9 mouse cellular contexts compared by ENCODE assay signal in the genomic region with DNA sequence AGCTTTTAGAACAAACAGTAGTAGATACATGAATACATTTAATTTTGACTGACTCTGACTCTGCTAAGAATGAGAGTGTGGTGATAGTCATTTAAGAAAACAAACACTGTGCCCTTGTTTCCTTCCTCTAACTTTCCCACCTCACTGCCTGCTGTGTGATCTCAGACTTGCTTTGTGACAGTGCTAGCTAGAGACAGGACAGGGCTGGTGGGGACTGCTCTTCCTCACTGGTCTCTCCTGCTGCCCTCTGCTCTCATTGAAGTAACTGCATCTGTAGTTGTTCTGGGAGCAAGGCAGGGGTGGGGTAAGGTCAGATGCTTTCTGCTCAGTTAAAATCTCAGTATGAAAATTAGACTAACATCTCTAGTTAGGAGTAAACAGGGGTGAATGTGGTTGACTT.
DNase-seq lines count a peak whose midpoint lies in the region; ATAC-seq and TF ChIP-seq lines count a peak whose summit lies in the region.
"Had no signal": no experiment of that assay in that cellular context is flagged by ENCODE, and none has a peak within 500 bp of the region (broad histone marks: within the 10 kb centered on the region; RNA-seq: fewer than 3 reads in every experiment).

No protein-coding gene starts in this region.

- H3K27ac ChIP-seq in forebrain, postnatal 0 days (ENCODE audit: low read depth, low read length): no peak overlapping the region
- H3K27ac ChIP-seq in forebrain, embryonic 14.5 days (ENCODE audit: low read depth, low read length): no peak overlapping the region
- no peak overlapping the region for H3K27ac ChIP-seq in midbrain, embryonic 12.5 days (replicated peaks)
- H3K27ac ChIP-seq in midbrain, embryonic 11.5 days (ENCODE audit: low read depth, low read length): no peak overlapping the region
- no peak overlapping the region for H3K27ac ChIP-seq in hindbrain, embryonic 14.5 days
- no peak overlapping the region for H3K27ac ChIP-seq in neural tube, embryonic 13.5 days (replicated peaks)

- no peaks in the 10 kb centered on the region for H3K27me3 ChIP-seq in forebrain, postnatal 0 days (ENCODE audit: insufficient read depth, low read length)
- H3K27me3 ChIP-seq in forebrain, embryonic 14.5 days (replicated peaks; ENCODE audit: control insufficient read depth, insufficient read depth, low read length): no peaks in the 10 kb centered on the region
- no peaks in the 10 kb centered on the region for H3K27me3 ChIP-seq in midbrain, embryonic 12.5 days
- no peaks in the 10 kb centered on the region for H3K27me3 ChIP-seq in midbrain, embryonic 11.5 days (ENCODE audit: control insufficient read depth, insufficient read depth, low read length)
- H3K27me3 ChIP-seq in hindbrain, embryonic 14.5 days (ENCODE audit: control insufficient read depth, insufficient read depth, low read length): no peaks in the 10 kb centered on the region
- H3K27me3 ChIP-seq in neural tube, embryonic 13.5 days: no peaks in the 10 kb centered on the region

- no peak for ATAC-seq in forebrain, postnatal 0 days
- no peak for ATAC-seq in forebrain, embryonic 14.5 days
- no peak for ATAC-seq in midbrain, embryonic 12.5 days (ENCODE audit: low FRiP score, low read depth)
- no peak for ATAC-seq in midbrain, embryonic 11.5 days (ENCODE audit: low FRiP score)
- no peak for ATAC-seq in hindbrain, embryonic 14.5 days (ENCODE audit: low FRiP score)
- ATAC-seq in neural tube, embryonic 13.5 days (ENCODE audit: low read depth): no peak
- ATAC-seq in erythroid progenitor cell, adult 5-6 weeks (replicated peaks; ENCODE audit: low FRiP score, poor library complexity, severe bottlenecking): no peak

- H3K9me3 ChIP-seq in forebrain, postnatal 0 days (ENCODE audit: low read length): no peaks in the 10 kb centered on the region
- no peaks in the 10 kb centered on the region for H3K9me3 ChIP-seq in forebrain, embryonic 14.5 days (replicated peaks; ENCODE audit: control insufficient read depth, low read length)
- no peaks in the 10 kb centered on the region for H3K9me3 ChIP-seq in midbrain, embryonic 12.5 days
- no peaks in the 10 kb centered on the region for H3K9me3 ChIP-seq in midbrain, embryonic 11.5 days (ENCODE audit: control insufficient read depth, low read length)
- no peaks in the 10 kb centered on the region for H3K9me3 ChIP-seq in hindbrain, embryonic 14.5 days (ENCODE audit: control insufficient read depth, low read length)
- no peaks in the 10 kb centered on the region for H3K9me3 ChIP-seq in neural tube, embryonic 13.5 days

- H3K4me3 ChIP-seq in forebrain, postnatal 0 days (ENCODE audit: low read depth, low read length): no peak overlapping the region
- H3K4me3 ChIP-seq in forebrain, embryonic 14.5 days (ENCODE audit: low read depth, low read length): no peak overlapping the region
- H3K4me3 ChIP-seq in midbrain, embryonic 12.5 days: no peak overlapping the region
- H3K4me3 ChIP-seq in midbrain, embryonic 11.5 days (ENCODE audit: low read depth, low read length): no peak overlapping the region
- no peak overlapping the region for H3K4me3 ChIP-seq in hindbrain, embryonic 14.5 days (replicated peaks; ENCODE audit: low read length)
- H3K4me3 ChIP-seq in neural tube, embryonic 13.5 days: no peak overlapping the region

- no peak for TF ChIP-seq CTCF in forebrain, postnatal 0 days (IDR thresholded peaks at IDR 0.05; ENCODE audit: low read depth)

- H3K4me2 ChIP-seq in forebrain, postnatal 0 days (ENCODE audit: low read depth): peak overlapping the region; percentile 18
- H3K4me2 ChIP-seq in forebrain, embryonic 14.5 days (ENCODE audit: low read length): no peak overlapping the region
- 0 out of 2 replicates have a peak overlapping the region, but pooled peaks have one; percentile 0 for H3K4me2 ChIP-seq in midbrain, embryonic 12.5 days (replicated peaks)
- H3K4me2 ChIP-seq in midbrain, embryonic 11.5 days: no peak overlapping the region
- H3K4me2 ChIP-seq in hindbrain, embryonic 14.5 days (replicated peaks): peak overlapping the region; percentile 37
- H3K4me2 ChIP-seq in neural tube, embryonic 13.5 days: peak overlapping the region; percentile 34

- intact Hi-C loops in gastrocnemius, postnatal 36 days (cut with DNase I): loop anchor here (5.0 kb wide), 1 partner anchor 62 kb away; no protein-coding TSS in a partner anchor

- H3K36me3 ChIP-seq in forebrain, postnatal 0 days (ENCODE audit: insufficient read depth): no peaks in the 10 kb centered on the region
- 0 out of 2 replicates have a peak, but pooled peaks cover under 1% of the 10 kb centered on the region for H3K36me3 ChIP-seq in forebrain, embryonic 14.5 days (ENCODE audit: control insufficient read depth, insufficient read depth, low read length)
- peaks cover 5% of the 10 kb centered on the region for H3K36me3 ChIP-seq in midbrain, embryonic 12.5 days
- H3K36me3 ChIP-seq in midbrain, embryonic 11.5 days (ENCODE audit: control insufficient read depth, insufficient read depth, low read length): no peaks in the 10 kb centered on the region
- H3K36me3 ChIP-seq in hindbrain, embryonic 14.5 days (replicated peaks; ENCODE audit: control insufficient read depth, insufficient read depth): no peaks in the 10 kb centered on the region
- peaks cover 6% of the 10 kb centered on the region for H3K36me3 ChIP-seq in neural tube, embryonic 13.5 days

- no peak for DNase-seq in forebrain, postnatal 0 days
- no peak for DNase-seq in forebrain, embryonic 14.5 days (ENCODE audit: low spot score)
- no peak for DNase-seq in midbrain, embryonic 11.5 days (ENCODE audit: low spot score, missing footprints)
- no peak for DNase-seq in hindbrain, embryonic 14.5 days (ENCODE audit: low spot score)
- no peak for DNase-seq in gastrocnemius, postnatal 36 days
- DNase-seq: cerebellum, postnatal 36 days had no signal

- no peak overlapping the region for H3K9ac ChIP-seq in forebrain, postnatal 0 days
- no peak overlapping the region for H3K9ac ChIP-seq in forebrain, embryonic 14.5 days (ENCODE audit: low read length)
- H3K9ac ChIP-seq in midbrain, embryonic 12.5 days (replicated peaks): no peak overlapping the region
- no peak overlapping the region for H3K9ac ChIP-seq in midbrain, embryonic 11.5 days (ENCODE audit: low read length)
- no peak overlapping the region for H3K9ac ChIP-seq in hindbrain, embryonic 14.5 days
- 0 out of 2 replicates have a peak overlapping the region, but pooled peaks have one; percentile 5 for H3K9ac ChIP-seq in neural tube, embryonic 13.5 days

- peaks cover 21% of the 10 kb centered on the region for H3K4me1 ChIP-seq in forebrain, postnatal 0 days (ENCODE audit: insufficient read depth)
- peaks cover 20% of the 10 kb centered on the region for H3K4me1 ChIP-seq in forebrain, embryonic 14.5 days (ENCODE audit: control insufficient read depth, insufficient read depth, low read length)
- H3K4me1 ChIP-seq in midbrain, embryonic 12.5 days: peaks cover 22% of the 10 kb centered on the region
- H3K4me1 ChIP-seq in midbrain, embryonic 11.5 days (ENCODE audit: control insufficient read depth, insufficient read depth, low read length): peaks cover 14% of the 10 kb centered on the region
- peaks cover 17% of the 10 kb centered on the region for H3K4me1 ChIP-seq in hindbrain, embryonic 14.5 days (replicated peaks; ENCODE audit: control insufficient read depth, insufficient read depth, low read length)
- peaks cover 28% of the 10 kb centered on the region for H3K4me1 ChIP-seq in neural tube, embryonic 13.5 days (replicated peaks)

Comparison
In these comparisons a context has a peak if more than half of its experiments do, and no peak if none do; other contexts are left out.
1. H3K4me2 ChIP-seq: peak in forebrain, postnatal 0 days (single experiment), midbrain, embryonic 12.5 days (single experiment), hindbrain, embryonic 14.5 days (single experiment) and neural tube, embryonic 13.5 days (single experiment); none in forebrain, embryonic 14.5 days (single experiment) and midbrain, embryonic 11.5 days (single experiment).